Mouse (Mus musculus) E14TG2a.4 (cell line): ENCODE measurements around the gene Rhot2.

Experiments used
- H3K27me3 ChIP-seq: 2 replicates; pipeline ENCODE4 v1.6.1; 2014; ENCODE audit warnings: low read length, control low read depth; ENCODE audit not compliant: insufficient read depth
- H3K36me3 ChIP-seq: 2 replicates; pipeline ENCODE4 v1.6.1; 2014; ENCODE audit warnings: low read length, control low read depth; ENCODE audit not compliant: insufficient read depth
- H3K4me1 ChIP-seq: replicated peaks from 2 replicates; pipeline ENCODE4 v1.6.1; 2014; ENCODE audit warnings: low read depth, low read length, control low read depth
- H3K4me3 ChIP-seq: replicated peaks from 2 replicates; pipeline ENCODE4 v1.5.1; 2014; ENCODE audit warnings: mild to moderate bottlenecking, low read length
- H3K9me3 ChIP-seq: 2 replicates; pipeline ENCODE4 v1.6.1; 2014; ENCODE audit warnings: low read length, control low read depth
- CTCF ChIP-seq: conservative IDR thresholded peaks from 2 replicates; pipeline ENCODE4 v1.5.1; 2014; ENCODE audit warnings: low read length
- NANOG ChIP-seq: IDR thresholded peaks from 2 replicates; pipeline ENCODE4 v1.6.1; 2014; ENCODE audit warnings: borderline replicate concordance, low read length, mixed read lengths
- POU5F1 ChIP-seq: IDR thresholded peaks from 2 replicates; pipeline ENCODE4 v1.6.1; 2014; ENCODE audit warnings: low read length, borderline replicate concordance

Gene Rhot2

GRCm38 (mm10) chr17:25831451-25832281, 13.0 kb downstream of the Rhot2 start:
- Histone ChIP-seq H3K4me3 (peak overlapping the region; percentile 95), H3K4me1 (peaks cover 86% of the 10 kb centered on the region), H3K36me3 (peaks cover 71% of the 10 kb centered on the region), H3K27me3 (peaks cover 9% of the 10 kb centered on the region), H3K9me3 (no peaks in the 10 kb centered on the region)
- TF ChIP-seq NANOG = no peak
- TF ChIP-seq POU5F1 = no peak
- TF ChIP-seq CTCF = no peak

DNA sequence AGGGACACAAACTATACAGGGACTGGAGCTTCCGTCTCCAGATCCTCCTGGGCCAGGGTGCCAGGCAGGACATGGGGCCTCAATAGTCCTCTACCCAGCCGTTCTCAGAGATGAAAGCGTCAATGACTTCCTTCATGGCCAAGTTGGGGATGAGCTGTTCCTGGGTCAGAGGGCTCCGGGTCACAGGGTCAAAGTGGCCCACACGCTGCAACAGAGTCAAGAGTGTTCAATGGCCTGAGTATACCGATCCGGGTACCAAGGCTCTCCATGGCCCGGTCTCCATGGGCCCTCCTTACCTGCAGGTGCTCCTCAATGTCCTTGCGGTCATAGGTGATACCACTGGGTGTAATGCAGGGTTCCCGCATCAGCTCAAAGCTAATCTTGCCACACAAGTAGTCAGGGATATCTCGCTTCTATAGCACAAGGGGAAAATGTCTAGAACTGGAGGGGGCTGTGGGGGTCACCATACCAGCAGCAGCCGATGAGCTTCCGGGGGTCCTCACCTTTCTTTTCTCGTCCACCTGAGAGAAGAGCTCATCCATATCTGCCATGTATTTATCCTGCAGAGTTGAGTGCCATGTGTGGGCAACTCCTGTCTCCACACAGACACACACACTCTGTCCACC, 13.7 kb downstream of the Rhot2 start:
- Histone ChIP-seq H3K4me1 (peaks cover 86% of the 10 kb centered on the region), H3K27me3 (peaks cover 2% of the 10 kb centered on the region; the same call in 1 of the 2 replicates), H3K4me3 (peak overlapping the region; percentile 95), H3K36me3 (peaks cover 74% of the 10 kb centered on the region), H3K9me3 (no peaks in the 10 kb centered on the region)
- TF ChIP-seq CTCF (no peak), NANOG (no peak), POU5F1 (no peak)

DNA sequence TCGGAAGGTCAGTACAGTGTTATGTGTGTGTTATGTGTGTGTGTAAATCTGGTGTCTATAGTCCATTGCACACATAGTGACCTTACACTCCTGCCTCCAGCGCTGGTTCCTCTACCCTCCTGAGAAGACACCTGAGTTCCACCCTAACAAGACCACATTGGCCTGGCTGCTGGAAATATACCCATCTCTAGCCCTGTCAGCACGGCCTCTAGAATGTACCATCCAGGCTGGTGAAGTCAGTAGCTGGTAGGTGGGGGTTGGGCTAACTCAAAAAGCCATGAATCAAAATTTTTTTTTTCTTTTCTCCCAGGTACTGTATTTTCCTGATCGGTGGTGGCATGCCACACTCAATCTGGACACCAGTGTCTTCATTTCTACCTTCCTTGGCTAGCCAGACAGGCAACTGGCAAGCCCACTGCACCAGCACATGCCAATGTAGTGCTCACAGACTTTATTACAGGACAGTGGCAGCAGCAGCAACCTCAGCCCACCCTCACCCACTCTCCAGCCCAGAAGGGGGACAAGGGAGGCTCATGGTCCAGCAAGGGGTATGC, 14.4 kb downstream of the Rhot2 start:
- TF ChIP-seq POU5F1 = no peak
- TF ChIP-seq CTCF = no peak
- no peak for TF ChIP-seq NANOG
- peaks cover 74% of the 10 kb centered on the region for H3K36me3 ChIP-seq
- peak overlapping the region; percentile 95 for H3K4me3 ChIP-seq
- H3K27me3 ChIP-seq = no peaks in the 10 kb centered on the region
- no peaks in the 10 kb centered on the region for H3K9me3 ChIP-seq
- peaks cover 86% of the 10 kb centered on the region for H3K4me1 ChIP-seq

GRCm38 (mm10) chr17:25829558-25830017, 15.1 kb downstream of the Rhot2 start:
- peaks cover 86% of the 10 kb centered on the region for H3K4me1 ChIP-seq
- TF ChIP-seq NANOG = no peak
- no peak for TF ChIP-seq CTCF
- TF ChIP-seq POU5F1 = no peak
- H3K9me3 ChIP-seq = no peaks in the 10 kb centered on the region
- H3K36me3 ChIP-seq = peaks cover 72% of the 10 kb centered on the region
- H3K27me3 ChIP-seq = no peaks in the 10 kb centered on the region
- peak overlapping the region; percentile 95 for H3K4me3 ChIP-seq

DNA sequence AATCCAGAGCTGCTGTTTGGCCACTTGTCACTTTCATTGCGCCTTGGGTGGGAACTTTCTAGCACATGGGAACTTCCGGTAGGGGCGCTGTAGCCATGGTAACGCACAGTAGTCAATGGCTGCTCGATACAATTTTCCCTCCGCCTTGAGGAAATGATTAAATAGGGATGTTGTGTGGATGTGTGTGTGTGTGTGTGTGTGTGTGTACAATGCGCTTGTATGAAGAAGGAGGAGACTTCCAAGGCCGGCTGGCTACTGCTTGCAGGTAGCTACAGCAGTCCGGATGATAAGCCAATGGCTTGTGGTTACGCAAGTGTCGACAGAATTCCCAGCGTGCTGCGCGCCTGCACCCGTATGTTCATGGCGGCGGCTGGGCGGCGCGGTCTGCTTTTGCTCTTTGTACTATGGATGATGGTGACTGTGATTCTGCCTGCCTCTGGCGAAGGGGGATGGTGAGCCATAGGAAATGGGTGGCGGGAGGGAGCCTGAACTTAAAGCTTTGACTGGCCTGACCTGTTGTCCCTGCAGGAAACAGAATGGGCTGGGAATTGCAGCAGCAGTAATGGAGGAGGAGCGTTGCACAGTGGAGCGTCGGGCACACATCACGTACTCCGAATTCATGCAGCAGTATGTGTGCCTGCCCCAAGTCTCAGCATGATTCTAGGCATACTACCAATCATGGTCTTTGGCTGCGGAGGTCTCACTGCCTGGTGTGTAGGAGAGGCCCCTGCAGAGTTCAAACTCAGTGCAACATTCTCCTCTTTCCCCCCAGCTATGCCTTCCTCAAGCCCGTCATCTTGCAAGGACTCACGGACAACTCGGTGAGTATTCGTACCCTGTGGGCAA, 15.7 kb downstream of the Rhot2 start, which contains the start of gene Jmjd8:
Jmjd8 (plus strand) TSS at position 156 of the 846 bp plus-strand sequence.
- H3K36me3 ChIP-seq = peaks cover 66% of the 10 kb centered on the region
- H3K4me1 ChIP-seq = peaks cover 86% of the 10 kb centered on the region
- TF ChIP-seq POU5F1 = no peak
- TF ChIP-seq CTCF = peak; percentile 27
- peak within 1 kb of the TSS; percentile 95 for H3K4me3 ChIP-seq
- no peaks in the 10 kb centered on the region for H3K9me3 ChIP-seq
- no peaks in the 10 kb centered on the region for H3K27me3 ChIP-seq

DNA sequence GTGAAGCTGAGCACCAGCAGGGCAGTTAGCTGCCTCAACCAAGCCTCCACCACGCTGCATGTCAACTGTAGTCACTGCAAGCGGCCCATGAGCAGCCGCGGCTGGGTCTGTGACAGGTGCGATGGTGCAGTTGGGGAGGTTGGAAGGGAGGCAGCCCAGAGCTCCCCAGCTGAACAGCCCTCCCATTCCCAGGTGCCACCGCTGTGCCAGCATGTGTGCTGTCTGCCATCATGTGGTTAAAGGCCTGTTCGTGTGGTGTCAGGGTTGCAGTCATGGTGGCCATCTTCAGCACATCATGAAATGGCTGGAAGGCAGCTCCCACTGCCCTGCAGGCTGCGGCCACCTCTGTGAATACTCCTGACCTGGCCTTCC, 16.4 kb downstream of the Rhot2 start:
- no peak for TF ChIP-seq POU5F1
- Histone ChIP-seq H3K4me1 (peaks cover 83% of the 10 kb centered on the region), H3K9me3 (no peaks in the 10 kb centered on the region), H3K27me3 (no peaks in the 10 kb centered on the region), H3K4me3 (peak overlapping the region; percentile 95), H3K36me3 (peaks cover 65% of the 10 kb centered on the region)

- peaks cover 65% of the 10 kb centered on the region for H3K36me3 ChIP-seq
- H3K27me3 ChIP-seq = no peaks in the 10 kb centered on the region
- H3K4me1 ChIP-seq = peaks cover 86% of the 10 kb centered on the region
- H3K4me3 ChIP-seq = peak overlapping the region; percentile 95
- TF ChIP-seq CTCF (no peak), NANOG (no peak), POU5F1 (no peak)
- no peaks in the 10 kb centered on the region for H3K9me3 ChIP-seq
Measured at GRCm38 (mm10) chr17:25827546-25828222, 17.0 kb downstream of the Rhot2 start.
